Mouse (Mus musculus) thymus, adult 2 months (tissue): ENCODE results near the gene Dusp10. TPM values are rescaled to one million over a fixed set of nuclear protein-coding genes. Genes with fewer than 3 reads are reported as not detected.

Experiments
- DNase-seq: peaks from one replicate; pipeline ENCODE4 v3.0.0; 2021
- H3K27ac ChIP-seq: fragments of 200-500 bp; 2 replicates; pipeline ENCODE4 v1.5.1; 2012; ENCODE audit warnings: low read length, control low read depth; ENCODE audit not compliant: control insufficient read depth, insufficient read depth
- H3K27me3 ChIP-seq: fragments of 200-500 bp; 2 replicates; pipeline ENCODE4 v1.6.1; 2012; ENCODE audit warnings: mild to moderate bottlenecking, low read length, moderate library complexity, mixed read lengths; ENCODE audit not compliant: control insufficient read depth, insufficient read depth
- H3K36me3 ChIP-seq: fragments of 200-500 bp; 2 replicates; pipeline ENCODE4 v1.6.1; 2012; ENCODE audit warnings: mild to moderate bottlenecking, low read length, moderate library complexity; ENCODE audit not compliant: control insufficient read depth, insufficient read depth
- H3K4me1 ChIP-seq: fragments of 200-500 bp; replicated peaks from 2 replicates; pipeline ENCODE4 v1.6.1; 2012; ENCODE audit warnings: low read length; ENCODE audit not compliant: control insufficient read depth, insufficient read depth
- H3K4me3 ChIP-seq: fragments of 200-500 bp; 2 replicates; pipeline ENCODE4 v1.5.1; 2012; ENCODE audit warnings: mild to moderate bottlenecking, low read length, control low read depth, moderate library complexity; ENCODE audit not compliant: control insufficient read depth, insufficient read depth
- CTCF ChIP-seq: fragments of 200-500 bp; IDR thresholded peaks from 2 replicates; pipeline ENCODE4 v1.5.1; 2012; ENCODE audit warnings: mild to moderate bottlenecking, control low read depth, low read length, moderate library complexity, borderline replicate concordance; ENCODE audit not compliant: control insufficient read depth, poor library complexity, insufficient read depth; ENCODE audit errors: extremely low read depth
- POLR2A ChIP-seq: fragments of 200-500 bp; IDR thresholded peaks from 2 replicates; pipeline ENCODE4 v1.6.1; 2012; ENCODE audit warnings: mild to moderate bottlenecking, low read length, control low read depth, moderate library complexity; ENCODE audit not compliant: control insufficient read depth, poor library complexity, insufficient read depth; ENCODE audit errors: extremely low read depth
- WGBS: fragments of 180-500 bp; shearing (Covaris S2); methylation state at CpG from one replicate; pipeline ENCODE4 v1.1.7; 2018; 5-methylcytosine and 5-hydroxymethylcytosine counted together
- polyA plus RNA-seq: library from polyadenylated mRNA; depleted of rRNA; stranded (reverse); fragments of >200 nt; gene quantifications from 2 replicates; pipeline ENCODE4 v1.2.3, GENCODE M21; 2012

The Dusp10 gene
- polyA plus RNA-seq, 1 experiment: 206 TPM

- WGBS: 95% methylated on average over 12 of the region's 12 CpGs
- Histone ChIP-seq H3K4me1 (peaks cover 44% of the 10 kb centered on the region), H3K36me3 (peaks cover 49% of the 10 kb centered on the region), H3K4me3 (no peak overlapping the region), H3K27me3 (no peaks in the 10 kb centered on the region), H3K27ac (no peak overlapping the region)
- TF ChIP-seq POLR2A (no peak), CTCF (no peak)
- DNase-seq: no peak
These were observed 55.9 kb downstream of the Dusp10 start for GRCm38 (mm10) chr1:184068971-184069370.

- no peak for DNase-seq
- H3K27ac ChIP-seq: no peak overlapping the region
- 95% methylated on average over 6 of the region's 6 CpGs for WGBS
- H3K4me1 ChIP-seq: 0 out of 2 replicates have a peak, but pooled peaks cover 6% of the 10 kb centered on the region
- H3K4me3 ChIP-seq: no peak overlapping the region
- TF ChIP-seq POLR2A (no peak), CTCF (no peak)
- no peaks in the 10 kb centered on the region for H3K27me3 ChIP-seq
- H3K36me3 ChIP-seq: peaks cover 43% of the 10 kb centered on the region
These were observed 63.0 kb downstream of the Dusp10 start for GRCm38 (mm10) chr1:184076065-184076464.

GRCm38 (mm10) chr1:184076756-184077155, 63.7 kb downstream of the Dusp10 start:
- DNase-seq: no peak
- Histone ChIP-seq H3K27me3 (no peaks in the 10 kb centered on the region), H3K4me3 (no peak overlapping the region), H3K36me3 (peaks cover 36% of the 10 kb centered on the region), H3K4me1 (0 out of 2 replicates have a peak, but pooled peaks cover 2% of the 10 kb centered on the region), H3K27ac (no peak overlapping the region)
- 95% methylated on average over 2 of the region's 2 CpGs for WGBS
- no peak for TF ChIP-seq CTCF
- no peak for TF ChIP-seq POLR2A

GRCm38 (mm10) chr1:184079304-184079703, 66.2 kb downstream of the Dusp10 start:
- H3K4me3 ChIP-seq: no peak overlapping the region
- peaks cover 17% of the 10 kb centered on the region for H3K36me3 ChIP-seq
- H3K4me1 ChIP-seq: no peaks in the 10 kb centered on the region
- H3K27me3 ChIP-seq: no peaks in the 10 kb centered on the region
- no peak for DNase-seq
- TF ChIP-seq CTCF (no peak), POLR2A (no peak)
- H3K27ac ChIP-seq: no peak overlapping the region
- 62% methylated on average over 3 of the region's 3 CpGs for WGBS

- Histone ChIP-seq H3K27me3 (no peaks in the 10 kb centered on the region), H3K27ac (no peak overlapping the region), H3K4me3 (no peak overlapping the region), H3K4me1 (no peaks in the 10 kb centered on the region), H3K36me3 (no peaks in the 10 kb centered on the region)
- no peak for DNase-seq
- TF ChIP-seq POLR2A: no peak
- no peak for TF ChIP-seq CTCF
- 76% methylated on average over 3 of the region's 3 CpGs for WGBS
These were observed 69.6 kb downstream of the Dusp10 start for GRCm38 (mm10) chr1:184082661-184083060.

- WGBS: 94% methylated on average over 7 of the region's 7 CpGs
- no peak for TF ChIP-seq POLR2A
- no peak for TF ChIP-seq CTCF
- DNase-seq: no peak
- Histone ChIP-seq H3K27me3 (no peaks in the 10 kb centered on the region), H3K27ac (no peak overlapping the region), H3K36me3 (no peaks in the 10 kb centered on the region), H3K4me3 (no peak overlapping the region), H3K4me1 (no peaks in the 10 kb centered on the region)
These were observed 70.1 kb downstream of the Dusp10 start for GRCm38 (mm10) chr1:184083166-184083565.

GRCm38 (mm10) chr1:184084961-184085360, 71.9 kb downstream of the Dusp10 start:
- Histone ChIP-seq H3K4me1 (no peaks in the 10 kb centered on the region), H3K4me3 (no peak overlapping the region), H3K27ac (no peak overlapping the region), H3K27me3 (no peaks in the 10 kb centered on the region), H3K36me3 (no peaks in the 10 kb centered on the region)
- TF ChIP-seq POLR2A (no peak), CTCF (no peak)
- 98% methylated on average over 3 of the region's 3 CpGs for WGBS
- no peak for DNase-seq
